Mouse (Mus musculus): ENCODE results near the gene Ngef. TPM values are rescaled to one million over a fixed set of nuclear protein-coding genes. Genes with fewer than 3 reads are reported as not detected.
A peak's percentile ranks its signal among the peaks of the same experiment; 100 is the strongest.

The Ngef gene
- total RNA-seq (2014; fragmentation: Nextera tagmentation) (not detected in 2 replicates), total RNA-seq (2017) (0.16 TPM in 1 of 2 replicates, not detected in the other), polyA plus RNA-seq (2012) (not detected in 2 replicates)

- H3K4me3 ChIP-seq (ENCODE audit: low read depth, low read length), result no peak within 1 kb of the TSS
- ATAC-seq (ENCODE audit: extremely low read depth, insufficient number of reproducible peaks, low FRiP score, poor library complexity, severe bottlenecking), result no peak
- H3K27me3 ChIP-seq (ENCODE audit: insufficient read depth, low read length), result peaks cover 52% of the 10 kb centered on the region
- no peaks in the 10 kb centered on the region for H3K4me1 ChIP-seq (ENCODE audit: insufficient read depth, low read depth, low read length)
- TF ChIP-seq GATA2 (IDR thresholded peaks at IDR 0.05; ENCODE audit: borderline replicate concordance, low read depth, low read length) (no peak), CTCF (IDR thresholded peaks at IDR 0.05; ENCODE audit: low read depth, low read length) (no peak), GATA1 (IDR thresholded peaks at IDR 0.05; ENCODE audit: borderline replicate concordance, low read length) (no peak), TAL1 (conservative IDR thresholded peaks at IDR 0.05; ENCODE audit: low read depth, low read length) (no peak), POLR2AphosphoS5 (IDR thresholded peaks at IDR 0.05; ENCODE audit: insufficient replicate concordance, low read depth, low read length) (no peak)
- DNase-seq (ENCODE audit: low spot score), result no peak
- H3K9me3 ChIP-seq (replicated peaks), result no peaks in the 10 kb centered on the region
- H3K36me3 ChIP-seq (replicated peaks), result no peaks in the 10 kb centered on the region
Measured at GRCm38 (mm10) chr1:87573800-87574215, at the start of gene Ngef. Gene Ngef (minus strand): TSS chr1:87573870.

- peaks cover 78% of the 10 kb centered on the region for H3K4me1 ChIP-seq (ENCODE audit: insufficient read depth, low read depth, low read length)
- TF ChIP-seq TAL1 (conservative IDR thresholded peaks at IDR 0.05; ENCODE audit: low read depth, low read length) (no peak), GATA2 (IDR thresholded peaks at IDR 0.05; ENCODE audit: borderline replicate concordance, low read depth, low read length) (no peak), CTCF (IDR thresholded peaks at IDR 0.05; ENCODE audit: low read depth, low read length) (no peak), GATA1 (IDR thresholded peaks at IDR 0.05; ENCODE audit: borderline replicate concordance, low read length) (no peak)
- no peak for ATAC-seq (ENCODE audit: extremely low read depth, insufficient number of reproducible peaks, low FRiP score, poor library complexity, severe bottlenecking)
- no peaks in the 10 kb centered on the region for H3K27me3 ChIP-seq (ENCODE audit: insufficient read depth, low read length)
- no peak for DNase-seq (ENCODE audit: low spot score)
- peaks cover 52% of the 10 kb centered on the region for H3K36me3 ChIP-seq (replicated peaks)
- H3K4me3 ChIP-seq (ENCODE audit: low read depth, low read length), result peak overlapping the region; percentile 74
- no peaks in the 10 kb centered on the region for H3K9me3 ChIP-seq (replicated peaks)
Measured at GRCm38 (mm10) chr1:87621858-87622279, 48.2 kb upstream of the Ngef start.

- H3K4me1 ChIP-seq (ENCODE audit: insufficient read depth, low read depth, low read length), result peaks cover 77% of the 10 kb centered on the region
- ATAC-seq (ENCODE audit: extremely low read depth, insufficient number of reproducible peaks, low FRiP score, poor library complexity, severe bottlenecking) (no peak), DNase-seq (ENCODE audit: low spot score) (no peak)
- peaks cover 47% of the 10 kb centered on the region for H3K36me3 ChIP-seq (replicated peaks)
- no peaks in the 10 kb centered on the region for H3K9me3 ChIP-seq (replicated peaks)
- H3K4me3 ChIP-seq (ENCODE audit: low read depth, low read length), result peak overlapping the region; percentile 74
- H3K27me3 ChIP-seq (ENCODE audit: insufficient read depth, low read length), result no peaks in the 10 kb centered on the region
- TF ChIP-seq GATA1 (IDR thresholded peaks at IDR 0.05; ENCODE audit: borderline replicate concordance, low read length), result no peak
- TF ChIP-seq POLR2AphosphoS5 (IDR thresholded peaks at IDR 0.05; ENCODE audit: insufficient replicate concordance, low read depth, low read length), result no peak
- TF ChIP-seq GATA2 (IDR thresholded peaks at IDR 0.05; ENCODE audit: borderline replicate concordance, low read depth, low read length), result no peak
- no peak for TF ChIP-seq CTCF (IDR thresholded peaks at IDR 0.05; ENCODE audit: low read depth, low read length)
- TF ChIP-seq TAL1 (conservative IDR thresholded peaks at IDR 0.05; ENCODE audit: low read depth, low read length), result no peak
Measured at GRCm38 (mm10) chr1:87621146-87621857, 47.6 kb upstream of the Ngef start.

GRCm38 (mm10) chr1:87620693-87621092 lies 47.0 kb upstream of the Ngef start:
- no peak for DNase-seq (ENCODE audit: low spot score)
- peaks cover 71% of the 10 kb centered on the region for H3K4me1 ChIP-seq (ENCODE audit: insufficient read depth, low read depth, low read length)
- H3K36me3 ChIP-seq (replicated peaks), result peaks cover 44% of the 10 kb centered on the region
- peaks cover under 1% of the 10 kb centered on the region; the same call in 1 of the 2 replicates for H3K27me3 ChIP-seq (ENCODE audit: insufficient read depth, low read length)
- ATAC-seq (ENCODE audit: extremely low read depth, insufficient number of reproducible peaks, low FRiP score, poor library complexity, severe bottlenecking), result peak; percentile 11; the same call in 1 of the 2 replicates
- no peaks in the 10 kb centered on the region for H3K9me3 ChIP-seq (replicated peaks)
- TF ChIP-seq CTCF (IDR thresholded peaks at IDR 0.05; ENCODE audit: low read depth, low read length) (no peak), TAL1 (conservative IDR thresholded peaks at IDR 0.05; ENCODE audit: low read depth, low read length) (no peak), GATA2 (IDR thresholded peaks at IDR 0.05; ENCODE audit: borderline replicate concordance, low read depth, low read length) (no peak), POLR2AphosphoS5 (IDR thresholded peaks at IDR 0.05; ENCODE audit: insufficient replicate concordance, low read depth, low read length) (no peak), GATA1 (IDR thresholded peaks at IDR 0.05; ENCODE audit: borderline replicate concordance, low read length) (no peak)
- H3K4me3 ChIP-seq (ENCODE audit: low read depth, low read length), result peak overlapping the region; percentile 74

GRCm38 (mm10) chr1:87620211-87620668 lies 46.6 kb upstream of the Ngef start, which contains the start of gene Inpp5d:
Gene Inpp5d (plus strand): TSS chr1:87620312.
- TF ChIP-seq TAL1 (conservative IDR thresholded peaks at IDR 0.05; ENCODE audit: low read depth, low read length) (no peak), POLR2AphosphoS5 (IDR thresholded peaks at IDR 0.05; ENCODE audit: insufficient replicate concordance, low read depth, low read length) (no peak), CTCF (IDR thresholded peaks at IDR 0.05; ENCODE audit: low read depth, low read length) (no peak), GATA2 (IDR thresholded peaks at IDR 0.05; ENCODE audit: borderline replicate concordance, low read depth, low read length) (no peak), GATA1 (IDR thresholded peaks at IDR 0.05; ENCODE audit: borderline replicate concordance, low read length) (no peak)
- ATAC-seq (ENCODE audit: extremely low read depth, insufficient number of reproducible peaks, low FRiP score, poor library complexity, severe bottlenecking), result peak; percentile 69
- Histone ChIP-seq H3K36me3 (replicated peaks) (peaks cover 41% of the 10 kb centered on the region), H3K4me1 (ENCODE audit: insufficient read depth, low read depth, low read length) (peaks cover 67% of the 10 kb centered on the region), H3K4me3 (ENCODE audit: low read depth, low read length) (peak within 1 kb of the TSS; percentile 74), H3K9me3 (replicated peaks) (no peaks in the 10 kb centered on the region), H3K27me3 (ENCODE audit: insufficient read depth, low read length) (peaks cover 3% of the 10 kb centered on the region; the same call in 1 of the 2 replicates)
- DNase-seq (ENCODE audit: low spot score), result peak; percentile 84

GRCm38 (mm10) chr1:87614576-87615295 lies 41.1 kb upstream of the Ngef start:
- ATAC-seq (ENCODE audit: extremely low read depth, insufficient number of reproducible peaks, low FRiP score, poor library complexity, severe bottlenecking) (no peak), DNase-seq (ENCODE audit: low spot score) (no peak)
- no peak for TF ChIP-seq CTCF (IDR thresholded peaks at IDR 0.05; ENCODE audit: low read depth, low read length)
- no peak for TF ChIP-seq GATA1 (IDR thresholded peaks at IDR 0.05; ENCODE audit: borderline replicate concordance, low read length)
- no peak for TF ChIP-seq POLR2AphosphoS5 (IDR thresholded peaks at IDR 0.05; ENCODE audit: insufficient replicate concordance, low read depth, low read length)
- no peaks in the 10 kb centered on the region for H3K36me3 ChIP-seq (replicated peaks)
- peaks cover 13% of the 10 kb centered on the region for H3K4me1 ChIP-seq (ENCODE audit: insufficient read depth, low read depth, low read length)
- H3K4me3 ChIP-seq (ENCODE audit: low read depth, low read length), result no peak overlapping the region
- H3K9me3 ChIP-seq (replicated peaks), result no peaks in the 10 kb centered on the region
- H3K27me3 ChIP-seq (ENCODE audit: insufficient read depth, low read length), result peaks cover 33% of the 10 kb centered on the region
